ENCODE assay signal across 8 mouse cellular contexts in the genomic region with DNA sequence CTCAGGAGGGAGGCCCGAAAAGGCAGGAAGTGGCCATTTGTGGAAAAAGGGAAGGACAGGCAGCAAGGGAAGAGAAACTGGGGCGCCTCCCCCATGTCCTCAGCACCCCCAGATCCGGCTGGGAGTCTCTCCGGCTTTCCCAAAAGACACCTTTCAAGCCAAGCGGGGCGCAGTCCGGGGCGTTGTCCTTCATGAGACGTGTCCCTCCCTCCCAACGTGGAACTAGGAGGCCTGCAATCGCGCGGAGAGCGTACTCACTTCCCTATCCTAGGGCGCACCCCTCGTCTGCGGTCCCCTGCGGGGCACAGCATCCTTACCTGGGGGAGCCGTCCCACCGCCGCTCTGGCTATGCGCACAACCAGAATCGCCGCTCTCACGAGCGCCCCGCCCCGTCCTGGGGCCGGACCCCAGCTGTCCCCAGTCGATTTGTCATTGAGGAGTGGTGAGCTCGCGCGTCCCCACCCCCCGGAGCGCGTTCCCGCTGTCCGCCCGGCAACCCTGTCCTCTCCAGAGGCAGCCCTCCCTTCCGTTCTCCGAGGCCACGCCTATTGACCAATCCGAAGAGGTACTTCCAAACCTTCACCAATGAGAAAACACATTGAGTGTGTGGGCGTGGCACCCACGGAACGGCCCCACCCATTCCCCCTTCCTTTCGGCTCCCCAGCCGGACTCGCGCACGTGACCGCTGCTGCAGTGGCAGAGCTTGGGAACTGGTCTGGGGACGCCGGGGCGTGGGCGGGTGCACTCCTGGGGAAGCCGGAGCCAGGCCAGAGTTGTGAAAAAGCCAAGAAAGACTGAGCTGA. TPM values are rescaled to one million over a fixed set of nuclear protein-coding genes. Genes with fewer than 3 reads are reported as not detected.
DNase-seq lines count a peak whose midpoint lies in the region; ATAC-seq lines count a peak whose summit lies in the region.

TSS of gene Ralb (minus strand) at position 535 of the 803 bp plus-strand sequence.

- peak; percentile 99 for DNase-seq in adrenal gland, adult (ENCODE audit: inconsistent age in 2 of 2, low spot score in 1 of 2)
- peak; percentile 98 for DNase-seq in embryo, embryonic 10.5 days (ENCODE audit: low spot score)
- peak; percentile 97 for DNase-seq in gastrocnemius, postnatal 14 days
- peak; percentile 97 to 99 for DNase-seq in left cerebral cortex, postnatal 10 days (ENCODE audit: extremely low spot score in 1 of 2, low spot score in 2 of 2)
- peak; percentile 95 for DNase-seq in right cerebral cortex, postnatal 25 days
- peak; percentile 96 for DNase-seq in urinary bladder, postnatal 4 days (ENCODE audit: low spot score in 2 of 2)

- peak; percentile 98 for ATAC-seq in inflammation-experienced regulatory T-cells, adult 6 months
- peak; percentile 98 for ATAC-seq in megakaryocyte-erythroid progenitor cell, adult 5-6 weeks (replicated peaks; ENCODE audit: low FRiP score, low TSS enrichment, poor library complexity, severe bottlenecking)

- intact Hi-C loops in gastrocnemius, postnatal 14 days (cut with DNase I; ENCODE audit: low total_unique reads): no loop called here
- intact Hi-C loops in left cerebral cortex, postnatal 10 days (cut with DNase I): no loop called here

RNA-seq across cellular contexts. Expression of gene Ralb, which starts in this region (rescaled TPM):
- 10 to 100 TPM; 17.2 to 18.9 TPM for total RNA-seq in gastrocnemius, postnatal 14 days (2021)
- 10 to 100 TPM; 10.0 to 16.8 (median 10.8) TPM for polyA plus RNA-seq in inflammation-experienced regulatory T-cells, adult 6 months (2017; shearing (Covaris generic))
- 10 to 100 TPM; 32.3 to 33.9 TPM for total RNA-seq in left cerebral cortex, postnatal 10 days (2021)
- 2.3 and 4.6 TPM in 2 replicates for total RNA-seq in megakaryocyte-erythroid progenitor cell, adult 5-6 weeks (2014; fragmentation: Nextera tagmentation)
- 3.9 and 5.2 TPM in 2 replicates for total RNA-seq in megakaryocyte-erythroid progenitor cell, adult 5-6 weeks (2017)

Comparison
In these comparisons a context has a peak if more than half of its experiments do, and no peak if none do; other contexts are left out.
1. Peak in every context shown above with its lines: DNase-seq and ATAC-seq.